Mouse (Mus musculus): ENCODE data around the gene Abraxas1. TPM values are rescaled to one million over a fixed set of nuclear protein-coding genes. Genes with fewer than 3 reads are reported as not detected.

Gene Abraxas1
- polyA plus RNA-seq, 1 experiment from 2014 or later, result 33.0 TPM

DNA sequence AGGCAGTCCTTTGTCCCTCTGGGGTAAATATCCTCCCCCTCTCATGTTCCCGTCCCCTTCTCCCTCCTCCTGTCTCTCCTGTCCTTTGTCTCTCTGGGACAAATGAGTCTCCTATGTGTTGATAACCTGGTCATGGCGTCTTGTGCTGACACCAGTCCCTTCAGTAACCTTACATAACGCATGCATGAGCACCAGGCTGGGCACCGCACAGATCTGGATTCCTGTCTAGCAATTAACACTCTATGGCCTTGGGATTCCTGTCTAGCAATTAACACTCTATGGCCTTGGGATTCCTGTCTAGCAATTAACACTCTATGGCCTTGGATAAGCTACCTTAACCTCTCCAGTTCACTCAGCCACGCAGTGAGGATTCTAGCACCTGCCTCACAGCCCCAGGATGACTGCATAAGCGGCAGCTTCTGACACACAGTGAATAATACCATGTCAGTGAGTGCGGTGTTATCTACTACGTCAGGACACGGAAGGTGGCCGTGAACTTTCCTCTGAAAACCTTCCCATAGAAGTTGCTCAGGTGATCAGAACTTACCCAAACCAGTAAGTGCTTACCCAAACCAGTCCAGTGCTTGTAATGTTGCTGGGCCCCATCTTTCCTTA, 60.6 kb downstream of the Abraxas1 start:
- peaks cover 4% of the 10 kb centered on the region for H3K36me3 ChIP-seq (ENCODE audit: control insufficient read depth, insufficient read depth, low read length)
- ATAC-seq (ENCODE audit: low read depth), result no peak
- H3K9me3 ChIP-seq (ENCODE audit: control insufficient read depth, low read length), result no peaks in the 10 kb centered on the region
- H3K4me2 ChIP-seq (ENCODE audit: low read depth, low read length), result no peak overlapping the region
- no peak overlapping the region for H3K27ac ChIP-seq (ENCODE audit: low read length)
- H3K27me3 ChIP-seq (ENCODE audit: control insufficient read depth, insufficient read depth, low read depth, low read length), result no peaks in the 10 kb centered on the region
- H3K4me3 ChIP-seq (ENCODE audit: low read length), result no peak overlapping the region
- H3K9ac ChIP-seq (ENCODE audit: low read length), result no peak overlapping the region
- no peaks in the 10 kb centered on the region for H3K4me1 ChIP-seq (replicated peaks; ENCODE audit: control insufficient read depth, insufficient read depth, low read length)
- WGBS, result 83% methylated on average over 10 of the region's 10 CpGs

DNA sequence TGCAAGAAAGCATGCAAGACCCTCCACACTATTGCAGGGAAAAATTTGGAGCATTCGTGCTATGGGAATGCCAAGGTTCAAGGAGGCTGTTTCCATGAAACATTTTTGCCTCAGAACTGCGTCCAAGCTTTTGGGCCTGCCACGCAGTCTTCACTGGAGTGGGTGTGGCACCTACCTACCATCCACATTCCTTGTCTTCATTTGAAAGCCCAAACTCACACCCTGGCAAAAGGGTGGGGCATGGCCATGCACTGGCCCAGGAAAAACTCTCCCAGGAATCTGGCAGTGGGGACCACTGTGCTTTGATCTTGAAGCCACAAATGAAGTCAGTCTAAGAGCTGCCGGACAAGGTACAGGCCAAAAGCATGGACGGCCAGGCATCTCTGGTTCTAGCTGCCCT, 62.6 kb downstream of the Abraxas1 start:
- no peak overlapping the region for H3K4me2 ChIP-seq (ENCODE audit: low read depth, low read length)
- WGBS, result 92% methylated on average over 5 of the region's 5 CpGs

More for the DNA sequence above, 62.6 kb downstream of the Abraxas1 start:
- no peak for ATAC-seq (ENCODE audit: low read depth)
- no peaks in the 10 kb centered on the region for H3K36me3 ChIP-seq (ENCODE audit: control insufficient read depth, insufficient read depth, low read length)
- H3K4me1 ChIP-seq (replicated peaks; ENCODE audit: control insufficient read depth, insufficient read depth, low read length), result no peaks in the 10 kb centered on the region
- no peaks in the 10 kb centered on the region for H3K27me3 ChIP-seq (ENCODE audit: control insufficient read depth, insufficient read depth, low read depth, low read length)
- H3K27ac ChIP-seq (ENCODE audit: low read length), result no peak overlapping the region
- no peak overlapping the region for H3K4me3 ChIP-seq (ENCODE audit: low read length)
- no peaks in the 10 kb centered on the region for H3K9me3 ChIP-seq (ENCODE audit: control insufficient read depth, low read length)
- H3K9ac ChIP-seq (ENCODE audit: low read length), result no peak overlapping the region

Other genes starting within 250 kb of the Abraxas1 start
- 12.5 and 16.7 TPM in 2 replicates for gene Plac8, start 248.7 kb downstream of the Abraxas1 start, polyA plus RNA-seq (2015; fragmentation: Nextera tagmentation; extraction: Ambion mirVana)
- gene Coq2, start 145.8 kb downstream of the Abraxas1 start, polyA plus RNA-seq (2015; fragmentation: Nextera tagmentation; extraction: Ambion mirVana), result 44.1 and 47.2 TPM in 2 replicates
- 6.2 TPM in 2 replicates for gene Hpse, start 101.2 kb downstream of the Abraxas1 start, polyA plus RNA-seq (2015; fragmentation: Nextera tagmentation; extraction: Ambion mirVana)
- gene Helq, start 22.4 kb downstream of the Abraxas1 start, polyA plus RNA-seq (2015; fragmentation: Nextera tagmentation; extraction: Ambion mirVana), result 10.9 and 14.1 TPM in 2 replicates
- gene Mrps18c, start 22.3 kb downstream of the Abraxas1 start, polyA plus RNA-seq (2015; fragmentation: Nextera tagmentation; extraction: Ambion mirVana), result 154 and 158 TPM in 2 replicates
- gene Gpat3, start 24.7 kb upstream of the Abraxas1 start, polyA plus RNA-seq (2015; fragmentation: Nextera tagmentation; extraction: Ambion mirVana), result 1.6 and 2.8 TPM in 2 replicates